Mouse (Mus musculus): ENCODE results near the gene Ccdc80.

- no peak for TF ChIP-seq CTCF (IDR thresholded peaks at IDR 0.05; ENCODE audit: borderline replicate concordance, control insufficient read depth, extremely low read depth, insufficient read depth, low read length, poor library complexity)
- TF ChIP-seq POLR2A (IDR thresholded peaks at IDR 0.05; ENCODE audit: control insufficient read depth, extremely low read depth, insufficient read depth, low read length, poor library complexity) = no peak
Measured at GRCm38 (mm10) chr16:45093137-45093731, at the start of gene Ccdc80.

Measured in thymus, adult 2 months (tissue).